Mouse (Mus musculus): ENCODE data around the gene Adamts2. TPM values are rescaled to one million over a fixed set of nuclear protein-coding genes. Genes with fewer than 3 reads are reported as not detected.

Gene Adamts2
- polyA plus RNA-seq, 1 experiment from 2014 or later, result 0.61 TPM

GRCm38 (mm10) chr11:50767039-50767438 lies 165.2 kb downstream of the Adamts2 start:
- H3K9me3 ChIP-seq (ENCODE audit: control insufficient read depth, low read length), result no peaks in the 10 kb centered on the region
- H3K27me3 ChIP-seq (ENCODE audit: control insufficient read depth, insufficient read depth, low read length), result no peaks in the 10 kb centered on the region
- H3K4me2 ChIP-seq (ENCODE audit: low read depth, severe bottlenecking), result no peak overlapping the region
- DNase-seq (ENCODE audit: low spot score), result peak; percentile 47
- 16% methylated on average over 4 of the region's 4 CpGs for WGBS
- no peak for ATAC-seq (ENCODE audit: insufficient number of reproducible peaks, low FRiP score, low TSS enrichment, low read depth)
- no peak overlapping the region for H3K9ac ChIP-seq (ENCODE audit: low read length)
- H3K4me1 ChIP-seq (ENCODE audit: control insufficient read depth, insufficient read depth, low read length), result no peaks in the 10 kb centered on the region
- no peak overlapping the region for H3K27ac ChIP-seq (replicated peaks; ENCODE audit: low read depth, low read length)
- H3K36me3 ChIP-seq (ENCODE audit: control insufficient read depth, insufficient read depth, low read length), result no peaks in the 10 kb centered on the region
- H3K4me3 ChIP-seq (ENCODE audit: low read depth, low read length), result no peak overlapping the region

GRCm38 (mm10) chr11:50768995-50769749 lies 167.3 kb downstream of the Adamts2 start:
- H3K9ac ChIP-seq (ENCODE audit: low read length), result no peak overlapping the region
- peak; percentile 84 for ATAC-seq (ENCODE audit: insufficient number of reproducible peaks, low FRiP score, low TSS enrichment, low read depth)
- H3K4me1 ChIP-seq (ENCODE audit: control insufficient read depth, insufficient read depth, low read length), result no peaks in the 10 kb centered on the region
- peak; percentile 96 for DNase-seq (ENCODE audit: low spot score)
- H3K4me3 ChIP-seq (ENCODE audit: low read depth, low read length), result no peak overlapping the region
- H3K4me2 ChIP-seq (ENCODE audit: low read depth, severe bottlenecking), result peak overlapping the region; percentile 48
- no peaks in the 10 kb centered on the region for H3K27me3 ChIP-seq (ENCODE audit: control insufficient read depth, insufficient read depth, low read length)
- no peaks in the 10 kb centered on the region for H3K36me3 ChIP-seq (ENCODE audit: control insufficient read depth, insufficient read depth, low read length)
- H3K9me3 ChIP-seq (ENCODE audit: control insufficient read depth, low read length), result no peaks in the 10 kb centered on the region
- no peak overlapping the region for H3K27ac ChIP-seq (replicated peaks; ENCODE audit: low read depth, low read length)
- WGBS, result 15% methylated on average over 14 of the region's 14 CpGs

GRCm38 (mm10) chr11:50771006-50771405 lies 169.1 kb downstream of the Adamts2 start:
- H3K36me3 ChIP-seq (ENCODE audit: control insufficient read depth, insufficient read depth, low read length), result no peaks in the 10 kb centered on the region
- H3K27me3 ChIP-seq (ENCODE audit: control insufficient read depth, insufficient read depth, low read length), result no peaks in the 10 kb centered on the region
- no peaks in the 10 kb centered on the region for H3K9me3 ChIP-seq (ENCODE audit: control insufficient read depth, low read length)
- no peak for ATAC-seq (ENCODE audit: insufficient number of reproducible peaks, low FRiP score, low TSS enrichment, low read depth)
- no peak overlapping the region for H3K27ac ChIP-seq (replicated peaks; ENCODE audit: low read depth, low read length)
- no peak overlapping the region for H3K4me3 ChIP-seq (ENCODE audit: low read depth, low read length)
- no peak overlapping the region for H3K9ac ChIP-seq (ENCODE audit: low read length)
- H3K4me1 ChIP-seq (ENCODE audit: control insufficient read depth, insufficient read depth, low read length), result no peaks in the 10 kb centered on the region
- WGBS, result 100% methylated on average over 1 of the region's 1 CpGs
- H3K4me2 ChIP-seq (ENCODE audit: low read depth, severe bottlenecking), result no peak overlapping the region
- no peak for DNase-seq (ENCODE audit: low spot score)

- Histone ChIP-seq H3K9me3 (ENCODE audit: control insufficient read depth, low read length) (no peaks in the 10 kb centered on the region), H3K27me3 (ENCODE audit: control insufficient read depth, insufficient read depth, low read length) (no peaks in the 10 kb centered on the region), H3K4me2 (ENCODE audit: low read depth, severe bottlenecking) (no peak overlapping the region), H3K4me1 (ENCODE audit: control insufficient read depth, insufficient read depth, low read length) (0 out of 2 replicates have a peak, but pooled peaks cover 3% of the 10 kb centered on the region), H3K27ac (replicated peaks; ENCODE audit: low read depth, low read length) (no peak overlapping the region), H3K9ac (ENCODE audit: low read length) (no peak overlapping the region), H3K4me3 (ENCODE audit: low read depth, low read length) (no peak overlapping the region), H3K36me3 (ENCODE audit: control insufficient read depth, insufficient read depth, low read length) (no peaks in the 10 kb centered on the region)
- 59% methylated on average over 11 of the region's 11 CpGs for WGBS
- no peak for ATAC-seq (ENCODE audit: insufficient number of reproducible peaks, low FRiP score, low TSS enrichment, low read depth)
- DNase-seq (ENCODE audit: low spot score), result peak; percentile 23
Measured at GRCm38 (mm10) chr11:50797674-50798073, 195.8 kb downstream of the Adamts2 start.

GRCm38 (mm10) chr11:50798836-50799235 lies 197.0 kb downstream of the Adamts2 start:
- DNase-seq (ENCODE audit: low spot score), result no peak
- Histone ChIP-seq H3K4me1 (ENCODE audit: control insufficient read depth, insufficient read depth, low read length) (0 out of 2 replicates have a peak, but pooled peaks cover 3% of the 10 kb centered on the region), H3K27me3 (ENCODE audit: control insufficient read depth, insufficient read depth, low read length) (no peaks in the 10 kb centered on the region), H3K4me2 (ENCODE audit: low read depth, severe bottlenecking) (no peak overlapping the region), H3K9ac (ENCODE audit: low read length) (no peak overlapping the region), H3K27ac (replicated peaks; ENCODE audit: low read depth, low read length) (no peak overlapping the region), H3K9me3 (ENCODE audit: control insufficient read depth, low read length) (no peaks in the 10 kb centered on the region), H3K36me3 (ENCODE audit: control insufficient read depth, insufficient read depth, low read length) (no peaks in the 10 kb centered on the region), H3K4me3 (ENCODE audit: low read depth, low read length) (no peak overlapping the region)
- ATAC-seq (ENCODE audit: insufficient number of reproducible peaks, low FRiP score, low TSS enrichment, low read depth), result no peak

GRCm38 (mm10) chr11:50814233-50814632 lies 212.3 kb downstream of the Adamts2 start:
- 96% methylated on average over 4 of the region's 4 CpGs for WGBS
- ATAC-seq (ENCODE audit: insufficient number of reproducible peaks, low FRiP score, low TSS enrichment, low read depth), result no peak

GRCm38 (mm10) chr11:50826214-50826613 lies 224.3 kb downstream of the Adamts2 start:
- WGBS, result 79% methylated on average over 2 of the region's 2 CpGs
- Histone ChIP-seq H3K4me2 (ENCODE audit: low read depth, severe bottlenecking) (peak overlapping the region; percentile 76), H3K36me3 (ENCODE audit: control insufficient read depth, insufficient read depth, low read length) (peaks cover 8% of the 10 kb centered on the region; the same call in 1 of the 2 replicates), H3K4me3 (ENCODE audit: low read depth, low read length) (peak overlapping the region; percentile 72; the same call in 1 of the 2 replicates), H3K27me3 (ENCODE audit: control insufficient read depth, insufficient read depth, low read length) (no peaks in the 10 kb centered on the region), H3K4me1 (ENCODE audit: control insufficient read depth, insufficient read depth, low read length) (peaks cover 3% of the 10 kb centered on the region; the same call in 1 of the 2 replicates), H3K9me3 (ENCODE audit: control insufficient read depth, low read length) (no peaks in the 10 kb centered on the region), H3K27ac (replicated peaks; ENCODE audit: low read depth, low read length) (no peak overlapping the region), H3K9ac (ENCODE audit: low read length) (peak overlapping the region; percentile 84; the same call in 1 of the 2 replicates)
- ATAC-seq (ENCODE audit: insufficient number of reproducible peaks, low FRiP score, low TSS enrichment, low read depth) (no peak), DNase-seq (ENCODE audit: low spot score) (no peak)

More at GRCm38 (mm10) chr11:50814233-50814632, 212.3 kb downstream of the Adamts2 start:
- H3K27me3 ChIP-seq (ENCODE audit: control insufficient read depth, insufficient read depth, low read length), result no peaks in the 10 kb centered on the region
- no peak for DNase-seq (ENCODE audit: low spot score)
- H3K4me2 ChIP-seq (ENCODE audit: low read depth, severe bottlenecking), result no peak overlapping the region
- peaks cover 13% of the 10 kb centered on the region for H3K9me3 ChIP-seq (ENCODE audit: control insufficient read depth, low read length)
- no peak overlapping the region for H3K27ac ChIP-seq (replicated peaks; ENCODE audit: low read depth, low read length)
- peaks cover 52% of the 10 kb centered on the region for H3K36me3 ChIP-seq (ENCODE audit: control insufficient read depth, insufficient read depth, low read length)
- H3K9ac ChIP-seq (ENCODE audit: low read length), result no peak overlapping the region
- no peaks in the 10 kb centered on the region for H3K4me1 ChIP-seq (ENCODE audit: control insufficient read depth, insufficient read depth, low read length)
- H3K4me3 ChIP-seq (ENCODE audit: low read depth, low read length), result no peak overlapping the region

- Histone ChIP-seq H3K27ac (replicated peaks; ENCODE audit: low read depth, low read length) (no peak within 1 kb of the TSS), H3K9ac (ENCODE audit: low read length) (peak within 1 kb of the TSS; percentile 84), H3K9me3 (ENCODE audit: control insufficient read depth, low read length) (no peaks in the 10 kb centered on the region), H3K27me3 (ENCODE audit: control insufficient read depth, insufficient read depth, low read length) (no peaks in the 10 kb centered on the region), H3K4me3 (ENCODE audit: low read depth, low read length) (peak within 1 kb of the TSS; percentile 72), H3K36me3 (ENCODE audit: control insufficient read depth, insufficient read depth, low read length) (peaks cover 8% of the 10 kb centered on the region; the same call in 1 of the 2 replicates), H3K4me2 (ENCODE audit: low read depth, severe bottlenecking) (peak within 1 kb of the TSS; percentile 76), H3K4me1 (ENCODE audit: control insufficient read depth, insufficient read depth, low read length) (peaks cover 3% of the 10 kb centered on the region; the same call in 1 of the 2 replicates)
- peak; percentile 95 for DNase-seq (ENCODE audit: low spot score)
- WGBS, result 2% methylated on average over 41 of the region's 45 CpGs
- peak; percentile 96 for ATAC-seq (ENCODE audit: insufficient number of reproducible peaks, low FRiP score, low TSS enrichment, low read depth)
Measured at GRCm38 (mm10) chr11:50827010-50827953, 225.4 kb downstream of the Adamts2 start, which contains the start of gene Zfp354c. Gene Zfp354c (minus strand): TSS chr11:50827724.
